Mouse (Mus musculus) stomach, postnatal 0 days (tissue): ENCODE results near the gene Tpgs1. TPM values are rescaled to one million over a fixed set of nuclear protein-coding genes. Genes with fewer than 3 reads are reported as not detected.
A peak's percentile ranks its signal among the peaks of the same experiment; 100 is the strongest.

Experiments used
- ATAC-seq: fragments of 200-750 bp; cut with Nextera tagmentation; 2 replicates; pipeline ENCODE4 v1.8.0; 2017; ENCODE audit not compliant: low FRiP score, low TSS enrichment
- DNase-seq: peaks from one replicate; pipeline ENCODE4 v3.0.0-alpha.2; 2016; ENCODE audit warnings: low spot score
- H3K27ac ChIP-seq: fragments of 300-500 bp; sonication (generic); replicated peaks from 2 replicates; pipeline ENCODE4 v1.5.1; 2014; ENCODE audit warnings: mild to moderate bottlenecking, control low read depth
- H3K27me3 ChIP-seq: fragments of 300-500 bp; sonication (generic); 2 replicates; pipeline ENCODE4 v1.6.1; 2014; ENCODE audit warnings: low read length; ENCODE audit not compliant: control insufficient read depth, insufficient read depth
- H3K36me3 ChIP-seq: fragments of 300-500 bp; sonication (generic); 2 replicates; pipeline ENCODE4 v1.6.1; 2014; ENCODE audit warnings: low read length, mixed read lengths; ENCODE audit not compliant: control insufficient read depth, insufficient read depth
- H3K4me1 ChIP-seq: fragments of 300-500 bp; sonication (generic); replicated peaks from 2 replicates; pipeline ENCODE4 v1.6.1; 2014; ENCODE audit warnings: antibody characterized with exemption; ENCODE audit not compliant: control insufficient read depth, insufficient read depth
- H3K4me2 ChIP-seq: fragments of 300-500 bp; sonication (generic); replicated peaks from 2 replicates; pipeline ENCODE4 v1.6.1; 2014; ENCODE audit warnings: low read depth, mild to moderate bottlenecking, control low read depth, moderate library complexity
- H3K4me3 ChIP-seq: fragments of 300-500 bp; sonication (generic); 2 replicates; pipeline ENCODE4 v1.5.1; 2014; ENCODE audit warnings: low read depth, low read length, control low read depth
- H3K9ac ChIP-seq: fragments of 300-500 bp; sonication (generic); 2 replicates; pipeline ENCODE4 v1.6.1; 2014; ENCODE audit warnings: mild to moderate bottlenecking, low read length, control low read depth, mixed read lengths
- H3K9me3 ChIP-seq: fragments of 300-500 bp; sonication (generic); 2 replicates; pipeline ENCODE4 v1.6.1; 2016; ENCODE audit warnings: low read length; ENCODE audit not compliant: control insufficient read depth
- CTCF ChIP-seq: IDR thresholded peaks from 2 replicates; pipeline ENCODE4 v1.5.1; 2016; ENCODE audit warnings: antibody characterized with exemption, low read depth, mild to moderate bottlenecking, moderate library complexity
- EP300 ChIP-seq: optimal IDR thresholded peaks from 2 replicates; pipeline ENCODE3; 2016; ENCODE audit warnings: antibody characterized with exemption
- WGBS: fragments of 180-500 bp; shearing (Covaris S2); extraction: QIAGEN DNeasy Blood & Tissue Kit; methylation state at CpG from one replicate; pipeline ENCODE4 v1.1.7; 2014; 5-methylcytosine and 5-hydroxymethylcytosine counted together
- polyA plus RNA-seq: library from polyadenylated mRNA; unstranded; fragments of >200 nt; fragmentation: Nextera tagmentation; extraction: Ambion mirVana; gene quantifications from 2 replicates; pipeline ENCODE4 v1.2.1, GENCODE M21; 2015

The Tpgs1 gene
- polyA plus RNA-seq, 1 experiment from 2014 or later, result 51.0 TPM

DNA sequence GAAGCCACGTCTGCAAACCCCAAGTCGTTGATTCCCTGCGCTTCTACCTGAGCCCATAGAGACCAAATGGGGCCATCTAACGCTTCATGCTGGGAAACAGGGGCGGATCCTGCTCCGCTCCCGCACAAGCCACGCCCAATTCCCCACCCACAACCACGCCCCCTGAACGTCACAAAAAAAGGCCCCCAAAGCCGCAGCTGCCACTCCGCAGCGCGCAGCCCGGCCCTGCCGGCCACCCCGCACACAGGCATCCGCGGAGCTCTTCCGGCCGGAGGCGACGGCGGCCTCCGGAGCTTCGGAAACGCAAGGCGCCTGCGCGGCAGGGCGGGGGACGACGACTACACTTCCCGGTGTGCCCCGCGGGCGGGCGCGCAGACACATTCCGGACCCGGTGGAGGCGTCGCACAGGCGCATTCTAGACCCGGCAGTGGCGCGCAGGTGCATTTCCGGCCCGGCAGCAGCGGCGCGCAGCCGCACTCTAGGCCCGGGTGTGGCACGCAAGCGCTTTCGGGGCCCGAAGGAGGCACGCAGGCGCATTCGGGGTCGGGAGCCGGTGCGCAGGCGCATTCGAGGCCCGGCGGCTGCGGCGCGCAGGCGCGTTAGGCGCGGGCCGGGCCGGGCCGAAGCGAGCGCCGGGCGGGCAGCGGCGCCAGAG lies 12.5 kb downstream of the Tpgs1 start, which contains the start of gene Cdc34:
TSS of gene Cdc34 (plus strand) at position 605 of the 655 bp plus-strand sequence.
- peaks cover 10% of the 10 kb centered on the region; the same call in 1 of the 2 replicates for H3K4me1 ChIP-seq
- H3K4me3 ChIP-seq, result peak within 1 kb of the TSS; percentile 73
- ATAC-seq (peak; percentile 93), DNase-seq (peak; percentile 99)
- peaks cover 7% of the 10 kb centered on the region for H3K36me3 ChIP-seq
- H3K4me2 ChIP-seq, result peak within 1 kb of the TSS; percentile 75
- peak within 1 kb of the TSS; percentile 89 for H3K27ac ChIP-seq
- no peak for TF ChIP-seq EP300
- peak; percentile 55 for TF ChIP-seq CTCF
- H3K9ac ChIP-seq, result peak within 1 kb of the TSS; percentile 85
- H3K9me3 ChIP-seq, result no peaks in the 10 kb centered on the region
- under 1% methylated on average over 81 of the region's 84 CpGs for WGBS
- H3K27me3 ChIP-seq, result no peaks in the 10 kb centered on the region

DNA sequence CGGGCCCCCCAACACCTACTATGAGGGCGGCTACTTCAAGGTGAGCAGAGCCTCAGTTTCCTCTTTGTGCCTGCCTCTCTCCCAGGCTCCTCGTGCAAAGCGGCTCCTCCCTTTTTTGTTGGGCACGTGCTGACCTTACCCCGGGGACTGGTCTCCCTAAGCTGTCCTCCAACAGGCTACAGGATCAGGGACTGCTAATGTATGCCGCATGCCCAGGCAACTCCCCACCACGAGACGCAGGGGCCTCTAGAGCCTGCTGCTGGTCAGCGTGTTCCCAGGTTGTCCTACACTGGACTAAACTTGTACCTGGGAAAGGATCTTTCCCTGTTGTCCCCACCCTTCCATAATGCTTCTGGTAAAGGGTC lies 13.4 kb downstream of the Tpgs1 start:
- H3K27me3 ChIP-seq, result no peaks in the 10 kb centered on the region
- DNase-seq, result no peak
- peak overlapping the region; percentile 73 for H3K4me3 ChIP-seq
- H3K9me3 ChIP-seq, result no peaks in the 10 kb centered on the region
- 0 out of 2 replicates have a peak, but pooled peaks have one; percentile 3 for ATAC-seq
- peak overlapping the region; percentile 85 for H3K9ac ChIP-seq
- 0% methylated on average over 10 of the region's 10 CpGs for WGBS
- peak overlapping the region; percentile 75 for H3K4me2 ChIP-seq
- peak overlapping the region; percentile 89 for H3K27ac ChIP-seq
- TF ChIP-seq EP300, result no peak
- TF ChIP-seq CTCF, result no peak
- peaks cover 10% of the 10 kb centered on the region; the same call in 1 of the 2 replicates for H3K4me1 ChIP-seq
- H3K36me3 ChIP-seq, result peaks cover 11% of the 10 kb centered on the region

DNA sequence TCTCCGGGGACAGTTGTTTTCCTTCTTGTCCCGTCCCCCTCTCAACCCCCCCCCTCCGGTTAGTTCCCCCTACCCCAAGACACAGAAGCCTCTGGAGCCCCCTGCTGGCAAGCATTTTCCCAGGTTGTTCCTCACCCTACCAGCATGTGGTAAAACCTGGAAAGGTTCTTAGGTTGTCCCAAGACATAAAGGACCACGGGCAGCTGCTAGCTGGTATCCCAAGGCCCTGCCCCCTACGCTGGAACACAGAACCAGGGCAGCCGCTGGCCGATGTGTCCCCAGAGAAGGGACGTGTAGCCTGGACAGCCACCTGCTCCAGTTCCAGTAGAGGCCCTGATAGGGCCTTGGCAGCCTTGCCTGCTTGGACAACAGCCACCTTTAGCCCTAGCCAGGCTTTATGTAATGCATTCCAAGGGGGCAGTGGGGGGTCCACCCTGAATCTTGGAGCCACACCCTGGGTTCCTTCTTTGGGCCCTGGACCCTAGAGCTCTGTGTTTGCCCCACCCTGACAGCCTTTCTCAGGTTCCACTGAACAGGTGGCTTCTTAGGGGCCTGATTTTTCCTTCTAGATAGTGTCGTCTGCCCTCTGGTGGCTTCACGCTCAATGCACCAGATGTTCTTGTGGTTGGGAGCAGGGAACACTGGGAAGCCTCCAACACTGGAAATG lies 13.9 kb downstream of the Tpgs1 start:
- peak; percentile 86 for DNase-seq
- H3K4me1 ChIP-seq, result peaks cover 10% of the 10 kb centered on the region; the same call in 1 of the 2 replicates
- no peak; the same call in 1 of the 2 replicates for ATAC-seq
- H3K9ac ChIP-seq, result peak overlapping the region; percentile 85
- peaks cover 11% of the 10 kb centered on the region for H3K36me3 ChIP-seq
- peak overlapping the region; percentile 73 for H3K4me3 ChIP-seq
- H3K9me3 ChIP-seq, result no peaks in the 10 kb centered on the region
- TF ChIP-seq CTCF (peak; percentile 75), EP300 (no peak)
- H3K27ac ChIP-seq, result peak overlapping the region; percentile 89
- H3K27me3 ChIP-seq, result no peaks in the 10 kb centered on the region
- peak overlapping the region; percentile 75 for H3K4me2 ChIP-seq
- WGBS, result 2% methylated on average over 10 of the region's 10 CpGs

DNA sequence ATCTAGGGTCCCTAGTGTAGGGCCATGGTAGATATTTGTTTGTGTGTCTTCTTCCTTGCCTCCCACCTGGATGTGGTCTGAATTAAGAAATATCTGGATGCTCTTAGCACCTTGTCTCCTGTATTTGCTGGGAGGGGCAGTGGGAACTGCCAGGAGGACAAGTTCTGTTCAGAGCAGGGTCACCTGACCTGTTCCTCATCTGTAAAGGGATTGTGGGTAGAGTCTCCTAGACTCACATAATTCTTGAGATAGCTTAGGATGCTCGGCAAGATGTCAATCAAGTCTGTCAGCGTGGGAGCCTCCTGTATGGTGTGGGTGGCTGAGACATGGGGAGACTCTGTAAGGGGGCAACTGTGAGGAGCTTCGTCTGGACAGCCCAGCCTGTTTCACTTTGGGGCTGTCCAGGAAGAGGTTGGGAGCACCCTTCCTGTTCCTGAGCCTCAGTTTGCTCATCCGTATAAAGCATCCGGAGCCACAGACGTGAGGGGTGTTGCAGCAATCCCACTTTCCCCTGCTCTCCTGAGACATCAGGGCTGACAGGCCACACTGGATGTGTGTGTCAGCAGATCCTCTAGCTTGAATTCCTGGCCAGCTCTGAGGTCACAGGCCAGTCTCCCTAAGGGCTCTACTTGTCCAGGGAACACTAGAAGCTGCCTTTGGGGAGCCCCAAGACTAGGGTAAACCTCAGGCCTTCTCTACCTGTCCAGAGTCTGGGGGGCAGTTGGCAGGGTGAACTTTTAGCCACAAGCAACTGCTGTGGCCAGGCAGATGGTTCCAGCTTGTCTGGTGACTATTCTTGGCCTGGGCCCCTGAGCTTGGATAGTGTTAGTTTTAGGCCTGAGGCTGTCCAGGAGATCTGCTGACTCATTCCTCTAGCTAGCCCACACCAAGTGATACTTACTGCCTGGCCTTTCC lies 14.8 kb downstream of the Tpgs1 start:
- WGBS, result 80% methylated on average over 6 of the region's 6 CpGs
- ATAC-seq (no peak), DNase-seq (no peak)
- no peak for TF ChIP-seq CTCF
- no peak for TF ChIP-seq EP300
- H3K4me2 ChIP-seq, result peak overlapping the region; percentile 75
- peak overlapping the region; percentile 85 for H3K9ac ChIP-seq
- peaks cover 20% of the 10 kb centered on the region for H3K36me3 ChIP-seq
- H3K4me3 ChIP-seq, result peak overlapping the region; percentile 73; the same call in 1 of the 2 replicates
- 0 out of 2 replicates have a peak overlapping the region, but pooled peaks have one; percentile 8 for H3K27ac ChIP-seq
- peaks cover 10% of the 10 kb centered on the region; the same call in 1 of the 2 replicates for H3K4me1 ChIP-seq
- H3K27me3 ChIP-seq, result no peaks in the 10 kb centered on the region
- H3K9me3 ChIP-seq, result no peaks in the 10 kb centered on the region

DNA sequence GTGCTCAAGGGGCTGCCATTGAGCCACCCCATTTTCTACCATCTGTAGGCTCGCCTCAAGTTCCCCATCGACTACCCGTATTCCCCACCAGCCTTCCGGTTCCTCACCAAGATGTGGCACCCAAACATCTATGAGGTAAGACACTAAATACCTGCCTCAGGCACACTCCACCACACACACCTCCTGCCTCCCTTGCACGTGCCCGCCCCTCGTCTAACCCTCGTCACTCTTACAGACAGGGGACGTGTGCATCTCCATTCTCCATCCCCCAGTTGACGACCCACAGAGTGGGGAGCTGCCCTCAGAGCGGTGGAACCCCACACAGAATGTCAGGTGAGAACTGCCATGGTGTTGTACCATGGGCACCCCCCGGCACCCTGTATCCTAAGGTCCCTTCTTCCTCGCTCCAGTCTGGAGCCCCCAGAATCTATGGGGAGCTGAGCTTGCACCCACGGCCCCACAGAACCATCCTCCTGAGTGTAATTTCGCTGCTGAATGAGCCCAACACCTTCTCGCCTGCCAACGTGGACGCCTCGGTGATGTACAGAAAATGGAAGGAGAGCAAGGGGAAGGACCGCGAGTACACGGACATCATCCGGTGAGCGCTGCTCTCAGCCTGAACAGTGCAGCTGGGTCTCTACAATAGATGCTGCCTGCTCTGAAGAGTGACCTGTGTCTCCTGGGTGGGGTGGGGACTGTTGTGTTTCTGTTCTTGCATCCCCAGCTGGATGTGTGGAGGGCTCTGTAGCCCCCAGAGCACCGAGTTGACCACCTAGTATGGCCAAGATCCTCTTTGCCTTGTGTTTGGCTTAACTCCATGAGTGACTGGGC lies 15.8 kb downstream of the Tpgs1 start:
- DNase-seq (no peak), ATAC-seq (no peak)
- Histone ChIP-seq H3K36me3 (peaks cover 20% of the 10 kb centered on the region), H3K4me1 (peaks cover 10% of the 10 kb centered on the region; the same call in 1 of the 2 replicates), H3K9me3 (no peaks in the 10 kb centered on the region), H3K4me2 (no peak overlapping the region), H3K9ac (no peak overlapping the region), H3K27ac (no peak overlapping the region), H3K27me3 (no peaks in the 10 kb centered on the region), H3K4me3 (no peak overlapping the region)
- WGBS, result 93% methylated on average over 25 of the region's 25 CpGs
- no peak for TF ChIP-seq CTCF
- TF ChIP-seq EP300, result no peak
